Mouse (Mus musculus) adrenal gland, adult (tissue): ENCODE results near the gene Ablim2.

Experiments used
- DNase-seq, 2 experiments: peaks; one replicate each; pipeline ENCODE4 v3.0.0; 2022 to 2023; ENCODE audit warnings: low spot score in 1 of 2; ENCODE audit not compliant: inconsistent age in 2 of 2

The Ablim2 gene

GRCm38 (mm10) chr5:35768525-35768924 is 10.8 kb downstream of the Ablim2 start:
- DNase-seq: no peak

- no peak for DNase-seq
These were observed 11.3 kb downstream of the Ablim2 start for GRCm38 (mm10) chr5:35768997-35769396.

DNA sequence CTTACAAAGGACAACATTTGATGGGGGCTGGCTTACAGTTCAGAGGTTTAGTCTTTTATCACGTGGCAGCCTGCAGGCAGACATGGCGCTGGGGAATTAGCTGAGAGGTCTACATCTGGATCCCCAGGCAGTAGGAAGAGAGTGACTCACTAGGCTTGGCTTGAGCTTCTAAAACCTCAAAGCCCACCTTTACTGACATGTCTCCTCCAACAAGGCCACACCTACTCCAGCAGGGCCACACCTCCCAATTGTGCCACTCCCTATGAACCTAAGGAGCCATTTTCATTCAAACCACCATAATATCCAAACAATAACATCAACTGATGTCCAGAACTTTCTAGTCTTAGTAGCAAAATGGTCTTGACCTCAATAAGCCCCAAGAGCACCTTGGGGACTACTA is 12.6 kb downstream of the Ablim2 start:
- DNase-seq: no peak

DNA sequence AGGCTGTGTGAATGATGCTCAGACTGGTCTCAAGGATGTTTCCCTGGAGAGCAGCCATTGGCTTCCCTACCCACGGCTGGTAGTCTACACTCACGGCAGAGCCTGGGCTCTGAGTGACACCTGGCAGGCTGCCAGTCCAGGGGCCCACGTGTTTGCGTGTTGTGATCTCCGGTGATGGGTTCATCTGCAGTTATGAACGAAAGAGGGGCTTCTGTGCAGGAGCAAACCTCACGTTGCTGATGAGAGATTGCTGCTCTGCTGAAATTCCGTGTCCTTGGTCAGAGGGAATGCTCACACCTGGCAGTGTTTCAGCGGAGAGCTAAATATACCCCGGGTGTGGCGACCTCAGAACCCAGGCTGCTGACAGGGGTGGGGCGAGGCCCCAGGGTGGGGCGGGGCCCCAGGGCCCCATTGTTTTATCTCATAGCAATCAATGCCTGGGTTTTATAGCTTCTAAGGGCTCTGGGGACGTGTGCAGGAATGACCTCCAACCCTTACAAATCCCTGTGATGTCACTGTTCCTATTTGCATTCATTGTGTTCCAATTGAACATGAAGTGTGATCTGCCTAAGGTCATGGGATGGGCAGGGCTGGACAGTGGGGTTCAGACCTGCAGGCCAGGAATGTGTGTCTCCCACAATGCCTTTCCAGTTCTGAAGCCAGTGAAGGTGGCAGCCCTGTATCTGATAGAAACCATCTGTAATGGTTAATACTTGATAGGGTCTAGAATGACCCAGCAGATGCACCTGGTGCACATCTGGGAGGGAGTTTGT is 13.4 kb downstream of the Ablim2 start:
- peak; percentile 79 to 93 for DNase-seq

- DNase-seq: peak in 1 of 2 experiments; percentile 73
These were observed 15.8 kb downstream of the Ablim2 start for GRCm38 (mm10) chr5:35773274-35774136.

DNA sequence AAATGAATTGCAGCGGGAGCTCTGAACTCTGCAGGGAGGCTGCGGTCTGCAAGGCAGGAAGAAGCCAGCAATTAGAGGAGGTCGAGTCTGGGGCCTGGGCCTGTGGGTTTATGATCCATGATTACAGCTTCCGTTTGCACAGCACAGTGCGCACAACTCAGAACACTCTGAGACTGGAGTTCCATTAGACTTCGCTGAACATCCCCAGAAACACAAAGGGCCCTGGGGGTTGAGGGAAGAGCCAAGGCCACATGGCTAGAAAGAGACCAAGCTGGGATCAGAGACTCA is 16.4 kb downstream of the Ablim2 start:
- DNase-seq: no peak

DNA sequence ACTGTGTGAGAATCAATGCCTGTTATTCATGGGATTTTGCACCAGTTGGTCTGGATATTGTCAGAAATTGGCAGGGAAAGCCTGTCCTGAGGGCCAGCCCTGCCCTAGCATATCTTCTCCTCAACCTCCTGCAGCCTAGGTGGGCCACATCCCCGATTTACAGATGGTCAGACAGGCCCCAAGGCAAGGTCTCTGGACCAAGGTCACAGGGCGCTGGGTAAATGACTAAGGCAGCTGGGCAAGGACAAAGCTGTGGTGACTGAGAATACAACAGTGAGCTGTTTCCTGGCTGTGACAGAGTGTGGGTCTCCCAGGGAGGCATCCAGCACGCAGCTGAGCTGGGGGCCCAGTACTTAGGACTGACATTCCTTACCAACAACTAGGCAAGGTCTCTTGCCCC is 23.4 kb downstream of the Ablim2 start:
- peak; percentile 65 to 83 for DNase-seq

GRCm38 (mm10) chr5:35782648-35783180 is 25.0 kb downstream of the Ablim2 start:
- DNase-seq: no peak

DNA sequence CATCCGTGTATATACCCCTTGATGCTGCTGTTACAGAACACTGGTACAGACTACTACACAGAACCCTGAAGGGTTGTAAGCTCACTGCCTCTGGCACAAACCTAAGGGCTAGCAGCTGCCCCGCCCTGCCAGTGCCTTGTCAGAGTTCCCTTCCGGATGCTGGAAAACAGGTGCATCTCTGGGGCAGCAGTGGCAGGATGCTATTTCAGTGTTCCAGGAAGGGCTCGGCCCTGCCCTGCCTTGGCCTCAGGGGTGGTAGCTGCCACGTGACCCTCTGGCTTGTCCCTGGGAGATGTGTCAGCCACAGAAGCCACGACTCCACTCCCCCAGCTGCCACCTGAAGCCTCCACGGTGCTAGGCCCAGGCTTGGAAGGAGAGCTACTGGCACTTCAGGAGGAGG is 28.2 kb downstream of the Ablim2 start:
- DNase-seq: no peak

GRCm38 (mm10) chr5:35787847-35788246 is 30.2 kb downstream of the Ablim2 start:
- DNase-seq: no peak

- no peak for DNase-seq
These were observed 31.0 kb downstream of the Ablim2 start for GRCm38 (mm10) chr5:35788719-35789118.

GRCm38 (mm10) chr5:35789697-35790096 is 32.0 kb downstream of the Ablim2 start:
- DNase-seq: no peak

DNA sequence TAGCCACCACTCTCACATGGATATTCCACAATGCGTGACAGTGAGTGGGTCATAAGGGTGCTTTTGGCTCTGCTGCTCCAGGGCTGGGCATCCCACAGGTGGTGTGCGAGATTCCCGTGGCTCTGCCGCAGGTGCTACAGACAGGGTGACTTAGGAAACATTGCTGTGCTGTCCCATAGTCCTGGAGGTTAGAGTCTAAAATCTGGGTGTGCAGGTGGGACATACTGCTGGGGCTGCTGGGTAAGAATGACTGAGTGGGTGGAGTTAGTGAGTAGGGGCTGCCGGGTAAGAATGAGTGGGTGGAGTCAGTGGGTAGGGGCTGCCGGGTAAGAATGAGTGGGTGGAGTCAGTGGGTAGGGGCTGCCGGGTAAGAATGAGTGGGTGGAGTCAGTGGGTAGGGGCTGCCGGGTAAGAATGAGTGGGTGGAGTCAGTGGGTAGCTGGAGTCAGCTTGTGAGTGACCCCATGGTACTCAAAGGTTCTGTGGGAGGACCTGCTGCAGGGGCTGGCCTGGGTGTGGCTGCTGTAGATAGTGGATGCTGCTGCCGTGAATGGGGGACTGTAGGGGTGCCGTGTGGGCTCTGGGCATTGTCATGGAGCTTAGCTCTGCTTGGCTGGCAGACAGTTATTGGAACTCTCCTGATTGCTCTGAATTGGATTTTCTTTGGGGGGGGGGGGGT is 32.8 kb downstream of the Ablim2 start:
- DNase-seq: no peak

GRCm38 (mm10) chr5:35793971-35794370 is 36.3 kb downstream of the Ablim2 start:
- DNase-seq: no peak

- DNase-seq: no peak
These were observed 37.3 kb downstream of the Ablim2 start for GRCm38 (mm10) chr5:35794942-35795341.

DNA sequence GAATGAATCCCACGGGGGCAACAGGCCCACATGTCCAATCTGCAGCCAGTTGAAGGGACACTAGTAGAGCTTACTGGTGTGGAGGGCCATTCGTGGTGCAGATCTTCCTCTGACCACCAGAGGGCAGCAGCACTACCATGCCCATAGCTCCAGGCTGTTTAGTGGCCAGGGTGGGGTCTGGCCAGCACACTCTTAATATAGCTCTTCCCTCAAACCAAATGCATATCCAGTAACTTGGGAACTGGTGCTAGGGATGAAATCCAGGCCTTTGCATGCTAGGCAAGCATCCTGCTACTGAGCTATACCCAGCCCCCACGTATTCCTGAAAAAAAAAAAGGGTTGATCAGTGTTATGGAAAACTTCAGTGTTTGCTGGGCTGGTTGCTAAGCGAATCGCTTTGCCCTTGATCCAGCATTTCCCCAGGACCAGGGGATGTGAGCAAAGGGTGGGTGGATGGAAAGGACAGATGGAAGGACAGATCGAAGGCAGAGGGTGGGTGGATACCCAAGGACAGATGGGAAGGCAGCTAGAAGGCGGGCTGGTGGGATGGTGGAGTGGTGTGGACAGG is 37.9 kb downstream of the Ablim2 start:
- DNase-seq: peak; percentile 66 to 87

DNA sequence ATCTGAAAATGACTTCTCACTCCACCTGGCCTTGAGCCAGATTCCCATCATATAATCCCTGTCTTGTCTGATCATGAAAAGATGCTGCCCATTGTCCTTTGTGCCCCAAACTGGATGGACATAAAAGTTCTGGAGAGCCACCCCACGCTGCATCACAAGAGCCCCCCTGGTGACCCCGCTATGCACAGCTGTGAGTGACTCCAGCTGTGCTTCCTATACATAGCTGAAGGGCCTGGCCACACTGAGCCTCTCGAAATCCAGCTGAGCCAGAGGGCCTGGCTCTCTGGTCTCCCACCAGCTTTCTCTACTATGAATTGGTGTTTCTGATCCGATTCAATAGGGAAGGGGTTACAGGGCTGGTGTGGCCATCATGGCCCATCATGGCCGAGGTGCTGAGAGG is 38.5 kb downstream of the Ablim2 start:
- no peak for DNase-seq

- no peak for DNase-seq
These were observed 41.4 kb downstream of the Ablim2 start for GRCm38 (mm10) chr5:35799090-35799489.

- DNase-seq: no peak
These were observed 45.7 kb downstream of the Ablim2 start for GRCm38 (mm10) chr5:35803416-35803815.

GRCm38 (mm10) chr5:35804685-35805084 is 47.0 kb downstream of the Ablim2 start:
- DNase-seq: no peak

- DNase-seq: no peak
These were observed 47.5 kb downstream of the Ablim2 start for GRCm38 (mm10) chr5:35805209-35805608.
